Mouse (Mus musculus) layer of hippocampus, postnatal 36 days (tissue): ENCODE data around the gene Ovol3. TPM values are rescaled to one million over a fixed set of nuclear protein-coding genes. Genes with fewer than 3 reads are reported as not detected.
"Not testable (repeated sequence)": the region's sequence is repeated elsewhere in the genome, so short reads cannot be mapped to it uniquely, and the experiment has no call there.

ENCODE experiments used
- DNase-seq, 2 experiments: peaks; one replicate each; pipeline ENCODE4 v3.0.0; 2022
- total RNA-seq, 2 experiments: library from RNA; stranded (reverse); gene quantifications; 2 replicates each; pipeline ENCODE4 v1.2.3; 2021

The Ovol3 gene
- not detected for total RNA-seq

GRCm38 (mm10) chr7:30235625-30236024, at the start of gene Ovol3:
Gene Ovol3 (minus strand): TSS chr7:30235725.
- DNase-seq: no peak

- DNase-seq: no peak
Observed at GRCm38 (mm10) chr7:30282740-30283139, 47.2 kb upstream of the Ovol3 start.

GRCm38 (mm10) chr7:30281522-30281921, 46.0 kb upstream of the Ovol3 start:
- DNase-seq: no peak

- peak; percentile 82 to 86 for DNase-seq
Observed at GRCm38 (mm10) chr7:30280670-30281138, 45.2 kb upstream of the Ovol3 start.

DNA sequence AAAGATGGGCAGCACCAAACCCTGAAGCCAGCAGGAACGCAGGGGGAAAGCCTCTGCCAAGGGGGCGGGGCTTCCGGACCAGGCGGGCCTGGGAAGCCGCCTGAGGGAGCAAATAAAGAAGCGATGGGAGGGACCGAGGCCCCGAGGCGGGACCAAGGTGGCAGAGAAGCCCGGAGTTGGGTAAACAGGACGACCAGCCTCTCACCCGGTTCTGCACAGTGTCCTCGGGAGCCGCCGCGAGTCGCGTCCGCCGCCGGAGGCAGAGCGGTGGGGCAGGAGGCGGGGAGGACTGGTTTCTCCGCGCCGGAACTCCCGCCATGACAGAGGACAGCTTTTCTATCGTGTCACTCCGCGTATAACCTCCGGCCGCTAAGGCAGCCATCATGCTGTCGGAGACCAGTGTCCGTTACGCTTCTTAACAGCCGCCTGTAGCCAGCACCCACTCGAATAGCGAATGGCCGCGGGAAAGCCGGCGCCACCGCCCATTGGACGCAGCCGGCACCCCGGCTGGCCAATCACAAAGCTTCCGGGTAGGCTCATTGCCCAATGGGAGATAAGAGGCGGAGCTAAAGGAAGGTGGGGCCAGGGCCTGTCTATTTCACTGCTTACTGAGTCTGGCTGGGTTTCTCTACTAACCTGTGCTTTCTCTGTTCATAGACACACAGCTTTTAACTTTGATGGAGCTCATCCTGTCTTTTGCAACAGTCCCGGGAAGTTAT, 44.6 kb upstream of the Ovol3 start, which contains the start of the genes Thap8 and Wdr62:
TSS of gene Thap8 (plus strand) at position 144 of the 719 bp plus-strand sequence.
TSS of gene Wdr62 (minus strand) at position 469 of the 719 bp plus-strand sequence.
- DNase-seq: peak; percentile 86 to 88

GRCm38 (mm10) chr7:30279536-30279935, 44.0 kb upstream of the Ovol3 start:
- no peak for DNase-seq

DNA sequence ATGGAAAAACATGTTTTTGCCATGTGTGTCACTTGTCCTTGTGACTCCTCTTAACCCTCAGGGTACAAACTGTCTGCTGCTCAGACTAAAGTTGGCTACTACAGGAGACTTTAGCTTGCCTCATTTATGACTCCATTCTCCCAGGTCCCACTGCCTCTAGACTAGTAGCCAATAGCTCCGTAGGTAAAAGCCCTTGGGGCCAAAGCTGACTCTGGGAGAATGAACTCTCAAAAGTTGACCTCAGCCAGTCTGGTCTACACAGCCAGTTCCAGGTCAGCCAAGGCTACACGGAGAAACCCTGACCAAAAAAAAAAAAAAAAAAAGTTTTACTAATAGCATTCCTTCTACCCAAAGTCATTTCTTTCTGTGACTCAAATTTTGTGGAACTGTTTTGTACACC, 43.4 kb upstream of the Ovol3 start:
- DNase-seq: no peak

DNA sequence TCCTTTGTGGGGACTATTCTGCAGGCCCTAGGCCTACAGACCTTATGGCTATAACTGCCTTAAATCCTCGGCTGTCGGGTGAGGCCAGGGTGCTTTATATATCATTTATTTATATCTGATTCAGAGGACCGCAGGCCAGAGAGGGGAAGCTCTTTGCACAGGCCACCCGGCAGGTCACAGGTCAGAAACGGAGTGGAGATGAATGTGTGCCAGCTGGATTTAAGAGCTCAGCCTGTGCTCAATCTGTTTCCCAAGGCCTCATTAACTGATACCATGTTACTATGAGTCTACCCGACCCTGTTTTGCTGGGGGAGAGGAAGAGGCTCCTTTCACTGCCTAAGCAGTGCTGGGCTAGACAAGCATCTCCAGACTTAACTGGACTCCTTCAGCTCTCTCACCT, 38.9 kb upstream of the Ovol3 start:
- DNase-seq: no peak

- DNase-seq: no peak
Observed at GRCm38 (mm10) chr7:30269641-30270040, 34.1 kb upstream of the Ovol3 start.

DNA sequence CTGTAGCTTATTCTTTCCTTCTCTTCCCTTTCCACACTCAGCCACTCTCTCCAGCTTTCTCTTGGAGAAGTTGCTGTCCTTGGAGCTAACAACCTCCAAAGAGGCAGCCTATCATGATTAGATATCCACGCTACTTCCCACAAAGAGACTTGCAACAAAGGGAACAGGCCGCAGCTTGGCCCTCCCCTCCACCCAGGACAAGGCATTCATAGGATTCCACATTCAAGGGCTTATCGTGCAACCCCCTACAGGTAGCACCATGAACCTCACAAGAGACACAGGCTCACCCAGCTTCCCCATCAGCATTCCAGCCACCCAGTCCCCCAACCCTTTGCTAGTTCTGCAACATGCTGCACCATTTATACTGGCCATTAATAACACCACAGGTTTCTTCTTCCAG, 31.3 kb upstream of the Ovol3 start:
- DNase-seq: no peak

GRCm38 (mm10) chr7:30265935-30266334, 30.4 kb upstream of the Ovol3 start:
- DNase-seq: no peak

DNA sequence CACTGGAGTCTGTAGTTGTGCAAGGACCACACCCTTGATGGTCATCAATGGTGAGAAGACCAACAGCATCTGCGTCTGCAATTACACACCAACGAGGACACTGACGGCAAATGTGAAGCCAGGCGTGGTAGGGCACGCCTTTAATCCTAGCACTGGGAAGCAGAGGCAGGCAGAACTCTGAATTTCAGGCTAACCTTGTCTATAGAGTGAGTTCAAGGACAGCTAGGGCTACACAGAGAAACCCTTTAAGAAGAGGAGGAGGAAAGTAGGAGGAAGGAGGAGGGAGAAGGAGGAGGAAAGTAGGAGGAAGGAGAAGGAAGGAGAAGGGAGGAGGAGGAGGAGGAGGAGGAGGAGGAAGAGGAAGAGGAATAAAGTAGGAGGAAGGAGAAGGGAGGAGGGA, 30.0 kb upstream of the Ovol3 start:
- DNase-seq: no peak

DNA sequence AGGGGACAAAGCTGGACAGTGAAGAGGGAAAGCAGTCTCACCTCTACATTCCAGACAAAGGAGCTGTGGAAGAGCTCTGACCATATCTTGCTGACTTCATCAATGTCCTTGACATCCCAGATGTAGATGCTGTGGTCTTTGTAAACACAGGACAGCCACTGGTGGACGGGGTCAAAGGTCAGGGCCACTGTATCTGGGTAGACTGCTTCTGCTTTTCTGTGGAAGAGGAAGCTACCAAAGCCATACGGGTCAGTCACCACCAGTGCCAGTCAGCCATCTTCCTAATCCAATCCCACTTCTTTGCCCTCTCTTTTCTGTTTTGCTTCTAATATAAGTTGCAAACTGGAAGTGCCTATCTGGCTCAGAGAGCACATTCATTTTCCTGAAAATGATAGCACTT, 29.5 kb upstream of the Ovol3 start:
- no peak for DNase-seq

- no peak for DNase-seq
Observed at GRCm38 (mm10) chr7:30251956-30252954, 16.7 kb upstream of the Ovol3 start.

GRCm38 (mm10) chr7:30237374-30237773, 1.8 kb upstream of the Ovol3 start:
- not testable (repeated sequence) for DNase-seq

GRCm38 (mm10) chr7:30235091-30235490, 434 bp downstream of the Ovol3 start:
- DNase-seq: no peak

- no peak for DNase-seq
Observed at GRCm38 (mm10) chr7:30234276-30234858, 1.2 kb downstream of the Ovol3 start.

- DNase-seq: no peak
Observed at GRCm38 (mm10) chr7:30233387-30233786, 2.1 kb downstream of the Ovol3 start.

DNA sequence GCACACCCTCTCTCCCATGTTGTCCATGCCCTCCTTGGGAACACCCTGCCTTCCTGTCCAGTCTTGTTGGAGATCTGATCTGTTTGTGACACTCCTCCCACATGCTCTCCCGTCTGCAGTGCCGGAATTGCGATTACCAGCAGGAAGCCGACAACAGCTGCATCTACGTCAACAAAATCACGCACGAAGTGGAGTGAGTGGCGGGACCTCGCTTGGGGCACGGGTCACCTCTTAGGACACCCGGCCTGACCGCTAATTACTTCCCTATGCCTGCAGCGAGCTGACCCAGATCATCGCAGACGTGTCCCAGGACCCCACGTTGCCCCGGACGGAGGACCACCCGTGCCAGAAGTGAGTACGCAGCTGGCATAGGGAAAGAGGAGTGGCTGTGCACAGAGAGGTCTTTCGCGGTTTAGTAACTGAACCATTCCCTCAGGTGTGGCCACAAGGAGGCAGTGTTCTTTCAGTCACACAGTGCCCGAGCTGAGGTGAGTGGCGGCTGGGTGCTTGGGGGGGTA, 2.8 kb downstream of the Ovol3 start:
- DNase-seq: peak in 1 of 2 experiments; percentile 16

DNA sequence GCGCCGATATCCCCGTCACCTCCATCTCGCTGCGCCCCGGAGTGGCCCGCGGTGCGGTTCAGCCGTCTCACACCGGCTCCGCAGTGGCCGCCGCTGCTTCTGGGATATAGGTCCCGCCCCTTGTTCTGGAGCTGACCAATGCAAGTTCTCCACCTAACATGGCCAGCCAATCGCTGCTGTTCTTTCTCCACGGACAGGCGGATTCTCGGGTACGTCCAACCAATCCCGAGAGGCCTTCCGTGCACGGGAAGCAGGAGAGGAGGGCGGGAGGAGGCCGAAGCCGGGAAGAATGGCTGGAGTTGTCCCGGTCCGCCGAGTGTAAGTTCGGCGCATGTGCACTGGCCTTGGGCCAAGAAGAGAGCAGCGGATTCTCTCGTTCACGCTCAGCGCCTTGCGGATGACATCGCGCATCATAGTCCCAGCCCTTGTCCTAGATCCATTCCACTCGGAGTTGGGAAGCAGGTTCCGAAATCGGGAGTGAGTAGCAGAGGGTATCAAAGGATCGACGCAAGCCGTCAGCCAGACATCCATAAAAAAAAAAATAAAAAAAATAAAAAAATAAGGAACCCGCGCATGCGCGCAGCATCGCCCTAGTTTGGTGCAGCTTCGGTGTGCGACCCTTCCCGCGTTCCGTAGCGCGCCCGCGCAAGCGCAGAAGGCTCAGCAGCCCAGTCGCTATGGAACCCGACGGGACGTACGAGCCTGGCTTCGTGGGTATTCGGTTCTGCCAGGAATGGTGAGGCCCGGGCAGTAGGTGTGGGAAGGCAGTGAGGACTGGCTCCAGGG, 3.7 kb downstream of the Ovol3 start, which contains the start of the genes Polr2i and Tbcb:
TSS of gene Polr2i (plus strand) at position 280 of the 786 bp plus-strand sequence.
TSS of gene Tbcb (minus strand) at position 604 of the 786 bp plus-strand sequence.
- peak; percentile 99 for DNase-seq

- no peak for DNase-seq
Observed at GRCm38 (mm10) chr7:30231328-30231668, 4.2 kb downstream of the Ovol3 start.

- no peak for DNase-seq
Observed at GRCm38 (mm10) chr7:30224206-30224605, 11.3 kb downstream of the Ovol3 start.
